Mouse (Mus musculus) cortical plate, adult 2 months (tissue): ENCODE results near the gene Qk.

ENCODE experiments used
- CTCF ChIP-seq: fragments of 200-500 bp; IDR thresholded peaks from 2 replicates; pipeline ENCODE4 v1.5.1; 2011; ENCODE audit warnings: mild to moderate bottlenecking, control low read depth, low read length; ENCODE audit not compliant: insufficient read depth; ENCODE audit errors: extremely low read depth
- POLR2A ChIP-seq: fragments of 200-500 bp; IDR thresholded peaks from 2 replicates; pipeline ENCODE4 v1.6.1; 2011; ENCODE audit warnings: mild to moderate bottlenecking, low read length, control low read depth; ENCODE audit not compliant: insufficient read depth; ENCODE audit errors: extremely low read depth

- no peak for TF ChIP-seq CTCF
- TF ChIP-seq POLR2A = no peak
Measured at GRCm38 (mm10) chr17:10299396-10299795, 20.3 kb downstream of the Qk start.
